Mouse (Mus musculus) small intestine, adult 2 months (tissue): ENCODE measurements around the gene Shisa8.

ENCODE experiments used
- CTCF ChIP-seq: fragments of 200-500 bp; IDR thresholded peaks from 2 replicates; pipeline ENCODE4 v1.5.1; 2012; ENCODE audit warnings: low read depth, mild to moderate bottlenecking, control low read depth, inconsistent platforms, low read length, moderate library complexity, mixed read lengths; ENCODE audit not compliant: insufficient replicate concordance, insufficient read length; ENCODE audit errors: extremely low read depth
- POLR2A ChIP-seq: fragments of 200-500 bp; IDR thresholded peaks from 2 replicates; pipeline ENCODE4 v1.6.1; 2012; ENCODE audit warnings: low read depth, mild to moderate bottlenecking, control low read depth, inconsistent platforms, low read length, moderate library complexity

DNA sequence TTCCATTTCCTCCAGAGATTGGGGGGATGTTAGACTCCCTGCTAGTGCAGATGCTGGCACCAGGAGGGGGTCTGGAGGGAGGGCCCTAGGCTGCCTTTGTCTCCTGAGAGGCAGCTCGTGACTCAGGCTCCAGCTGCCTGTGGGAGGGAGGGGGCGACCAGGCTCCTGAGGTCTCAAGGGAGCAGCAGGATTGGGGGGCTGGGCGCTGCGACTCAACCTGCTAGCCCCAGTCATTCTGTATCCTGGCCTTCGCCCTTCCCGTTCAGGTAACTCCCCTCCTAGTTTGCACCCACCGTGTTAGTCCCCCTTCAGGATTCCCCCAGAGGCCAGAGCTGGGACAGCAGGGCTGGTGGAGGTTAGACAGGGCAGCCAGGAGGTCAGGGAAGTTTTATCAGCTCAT is 4.4 kb upstream of the Shisa8 start:
- no peak for TF ChIP-seq POLR2A
- TF ChIP-seq CTCF = no peak
